Mouse (Mus musculus): ENCODE measurements around the gene Tfr2. TPM values are rescaled to one million over a fixed set of nuclear protein-coding genes. Genes with fewer than 3 reads are reported as not detected.
A peak's percentile ranks its signal among the peaks of the same experiment; 100 is the strongest.

The Tfr2 gene
- 10 to 100 TPM; 10.9 to 15.5 TPM for total RNA-seq (2021)
- long read RNA-seq, experiment 1, partial matches to known transcripts = 13 of 17 reads
- long read RNA-seq, experiment 1, other reads (novel, unspliced or antisense) = 4 of 17 reads
- long read RNA-seq, experiment 2, partial matches to known transcripts = 10 of 16 reads
- long read RNA-seq, experiment 2, other reads (novel, unspliced or antisense) = 6 of 16 reads

DNA sequence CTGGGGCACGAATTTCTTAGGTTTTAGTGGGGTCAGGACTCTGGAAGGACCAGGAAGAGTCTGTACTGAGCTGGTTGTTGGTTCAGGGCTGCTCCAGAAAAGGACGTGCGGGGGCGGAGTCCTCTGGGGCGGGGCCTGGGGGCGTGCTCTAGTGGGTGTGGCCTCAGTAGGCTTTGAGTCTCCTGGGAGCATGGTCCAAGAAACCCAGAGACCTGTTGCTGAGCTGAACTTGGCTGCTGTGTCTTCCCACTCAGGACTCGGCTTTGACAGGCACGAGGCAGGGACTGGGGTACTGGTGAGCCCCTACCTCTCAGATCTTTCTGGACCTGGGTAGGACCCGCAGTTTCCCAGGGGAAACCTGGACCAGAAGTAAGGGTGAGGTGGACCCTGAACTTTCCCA lies at the start of gene Tfr2:
Gene Tfr2, plus strand, starts transcription at position 176 of the 400 bp plus-strand sequence.
- DNase-seq (ENCODE audit: low spot score in 2 of 2) = no peak

DNA sequence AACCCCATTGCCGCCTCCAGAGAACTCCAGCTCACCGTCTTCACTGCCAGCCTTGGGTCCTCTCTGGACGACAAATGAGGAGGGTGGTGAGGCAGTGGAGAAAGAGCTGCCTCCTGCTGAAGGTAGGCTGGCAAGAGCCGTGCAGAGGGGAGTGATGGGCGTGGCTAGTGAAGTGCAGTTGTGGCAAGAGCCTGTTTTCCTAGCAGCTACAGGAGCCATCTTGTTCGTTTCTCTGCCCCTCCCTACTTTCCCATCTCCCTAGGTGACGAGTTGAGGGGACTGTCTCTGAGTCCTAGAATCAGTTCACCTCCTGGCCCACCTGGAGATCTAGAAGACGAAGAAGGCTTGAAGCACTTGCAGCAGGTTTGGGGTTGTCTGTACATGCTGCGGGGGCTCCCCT lies 47.8 kb upstream of the Tfr2 start:
- DNase-seq (ENCODE audit: low spot score in 2 of 2) = no peak

DNA sequence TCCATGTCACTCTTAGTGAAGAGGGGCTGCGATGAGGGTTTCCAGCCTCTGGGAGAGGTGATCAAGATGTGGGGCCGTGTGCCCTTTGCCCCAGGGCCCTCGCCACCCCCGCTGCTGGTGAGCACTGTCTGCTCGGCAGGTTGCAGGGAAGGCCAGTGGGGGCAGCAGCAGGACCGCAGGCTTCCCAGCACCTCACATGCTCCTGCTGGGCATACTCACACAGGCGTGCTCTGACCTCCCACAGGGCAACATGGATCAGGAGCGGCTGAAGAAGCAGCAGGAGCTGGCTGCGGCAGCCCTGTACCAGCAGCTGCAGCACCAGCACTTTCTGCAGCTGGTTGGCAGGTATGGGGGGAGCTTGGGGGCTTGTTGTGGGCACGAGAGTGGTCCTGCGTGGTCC lies 46.9 kb upstream of the Tfr2 start:
- DNase-seq (ENCODE audit: low spot score in 2 of 2) = no peak

DNA sequence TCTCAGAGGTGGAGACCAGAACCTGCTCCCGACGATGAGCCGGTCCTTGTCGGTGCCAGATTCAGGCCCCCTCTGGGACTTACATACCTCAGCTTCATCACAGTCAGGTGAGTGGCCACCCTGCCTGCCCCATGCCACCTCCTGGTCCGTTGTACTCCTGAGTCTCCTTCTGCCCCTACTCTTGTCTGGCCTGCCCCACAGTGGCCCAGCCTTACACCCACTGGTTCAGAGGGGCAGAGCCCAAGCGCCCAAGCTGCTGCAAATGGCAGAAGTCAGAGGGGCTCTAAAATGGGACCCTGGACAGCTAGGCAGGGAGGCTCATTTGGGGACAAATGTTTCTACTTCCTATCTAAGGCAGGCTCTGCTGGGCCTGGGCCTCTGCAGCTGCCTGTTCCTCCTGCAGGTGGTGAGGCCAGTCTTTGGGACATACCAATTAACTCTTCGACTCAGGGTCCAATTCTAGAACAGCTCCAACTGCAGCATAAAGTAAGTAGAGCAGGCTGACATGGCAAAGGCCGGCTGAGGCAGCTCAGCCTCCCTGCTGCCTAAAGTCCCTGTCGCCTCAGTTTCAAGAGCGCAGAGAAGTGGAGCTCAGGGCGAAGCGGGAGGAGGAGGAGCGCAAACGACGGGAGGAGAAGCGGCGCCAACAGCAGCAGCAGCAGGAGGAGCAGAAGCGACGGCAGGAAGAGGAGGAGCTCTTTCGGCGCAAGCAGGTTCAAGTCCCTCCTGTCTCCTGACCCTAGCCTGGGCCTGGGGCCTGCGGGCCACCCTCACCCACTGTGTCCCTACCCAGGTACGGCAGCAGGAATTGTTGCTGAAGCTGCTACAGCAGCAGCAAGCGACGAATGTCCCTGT lies 46.0 kb upstream of the Tfr2 start:
- DNase-seq (ENCODE audit: low spot score in 2 of 2) = no peak

DNA sequence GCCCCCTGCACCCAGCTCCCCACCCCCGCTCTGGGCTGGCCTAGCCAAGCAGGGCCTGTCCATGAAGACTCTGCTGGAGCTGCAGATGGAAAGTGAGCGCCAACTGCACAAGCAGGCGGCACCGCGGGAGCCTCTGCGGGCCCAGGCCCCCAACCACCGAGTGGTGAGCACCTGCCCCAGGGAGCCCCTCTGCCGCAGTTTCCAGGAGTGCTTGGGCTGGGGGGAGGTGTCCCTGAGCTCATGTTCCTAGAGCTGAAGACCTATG lies 45.5 kb upstream of the Tfr2 start:
- no peak for DNase-seq (ENCODE audit: low spot score in 2 of 2)

DNA sequence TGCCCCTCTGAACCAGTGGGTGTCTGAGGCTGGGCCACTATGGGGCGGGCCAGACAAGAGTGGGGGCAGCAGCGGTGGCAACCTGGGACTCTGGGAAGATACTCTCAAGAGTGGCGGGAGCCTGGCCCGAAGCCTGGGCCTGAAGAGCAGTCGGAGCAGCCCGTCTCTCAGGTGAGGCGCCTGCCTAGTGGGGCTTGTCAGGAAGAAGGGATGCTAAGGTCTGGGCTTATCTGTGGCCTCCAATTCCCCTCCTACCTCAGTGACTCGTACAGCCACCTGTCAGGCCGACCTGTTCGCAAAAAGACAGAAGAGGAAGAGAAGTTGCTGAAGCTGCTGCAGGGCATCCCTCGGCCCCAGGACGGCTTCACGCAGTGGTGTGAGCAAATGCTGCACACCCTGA lies 45.0 kb upstream of the Tfr2 start:
- DNase-seq (ENCODE audit: low spot score in 2 of 2) = no peak

DNA sequence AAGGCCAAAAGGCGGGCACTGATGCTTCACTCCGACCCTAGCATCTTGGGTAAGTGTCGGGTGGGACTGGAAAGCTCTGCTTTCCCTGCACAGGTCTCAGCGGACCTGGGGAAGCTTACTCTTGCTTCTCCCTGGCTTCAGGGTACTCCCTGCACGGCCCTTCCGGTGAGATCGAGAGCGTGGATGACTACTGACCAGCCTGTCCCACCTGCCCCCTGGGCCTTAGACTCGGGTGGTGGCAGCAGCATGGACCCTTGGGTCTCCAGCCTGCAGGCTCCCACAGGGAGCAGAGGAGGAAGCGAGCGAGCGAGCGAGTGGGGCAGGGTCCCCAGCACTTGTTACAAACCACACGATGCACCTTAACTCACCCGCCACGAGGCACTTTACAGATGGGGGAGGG lies 44.1 kb upstream of the Tfr2 start:
- no peak for DNase-seq (ENCODE audit: low spot score in 2 of 2)

DNA sequence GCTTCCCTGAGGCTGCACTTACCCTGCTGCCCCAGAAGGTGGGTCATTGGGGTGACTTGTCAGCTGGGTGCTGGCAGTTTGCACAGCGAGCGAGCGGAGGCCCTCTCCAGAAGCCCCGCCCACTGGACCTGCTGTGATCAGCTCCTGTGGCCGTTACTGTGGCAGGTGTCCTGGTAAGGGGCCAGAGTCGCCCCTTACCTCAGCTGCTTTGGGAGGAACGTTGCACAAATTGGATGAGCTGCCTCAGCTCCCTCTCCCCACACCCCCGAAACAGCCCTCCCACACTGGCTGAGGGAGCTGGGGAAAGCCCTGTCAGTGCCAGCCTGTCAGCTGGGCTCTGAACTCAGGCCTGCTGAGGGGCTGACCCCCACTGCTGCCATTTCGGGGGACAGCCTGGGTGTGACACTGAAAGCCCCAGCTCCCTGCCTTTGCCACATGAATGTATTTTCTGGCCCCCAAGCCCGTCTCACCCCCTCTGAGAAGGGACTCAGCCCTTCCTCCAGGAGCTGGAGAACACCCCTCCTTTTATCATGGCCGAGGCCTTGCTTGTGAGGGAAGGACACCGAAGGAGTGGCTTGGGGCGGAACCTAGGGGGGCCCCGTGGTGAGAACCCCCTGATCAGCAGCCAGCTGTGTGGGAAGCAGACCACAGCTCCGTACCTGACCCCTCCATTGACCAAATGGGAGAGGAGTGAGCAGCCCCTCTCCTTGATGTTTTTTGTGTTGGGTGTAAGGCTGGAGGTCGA lies 43.3 kb upstream of the Tfr2 start:
- peak; percentile 43 to 52 for DNase-seq (ENCODE audit: low spot score in 2 of 2)

DNA sequence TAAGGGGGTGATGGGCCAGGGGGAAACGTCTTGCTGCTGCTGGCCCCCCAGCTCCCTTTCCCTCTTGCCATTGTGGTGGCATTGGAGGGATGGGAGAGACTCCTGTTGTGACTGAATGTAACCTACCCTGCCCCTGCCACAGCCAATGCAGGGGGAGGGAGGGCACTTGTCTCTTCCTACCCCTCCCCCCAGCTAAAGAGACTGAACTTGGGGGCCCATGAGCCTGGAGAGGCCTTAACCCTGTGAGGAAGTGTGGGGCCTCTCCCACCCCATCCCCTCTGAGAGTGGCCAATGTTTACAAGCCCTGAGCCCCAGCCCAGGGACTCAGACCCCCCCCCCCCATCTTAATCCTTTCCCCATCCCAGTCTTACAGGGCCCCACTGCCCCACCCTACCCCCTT lies 42.2 kb upstream of the Tfr2 start:
- DNase-seq (ENCODE audit: low spot score in 2 of 2) = no peak

DNA sequence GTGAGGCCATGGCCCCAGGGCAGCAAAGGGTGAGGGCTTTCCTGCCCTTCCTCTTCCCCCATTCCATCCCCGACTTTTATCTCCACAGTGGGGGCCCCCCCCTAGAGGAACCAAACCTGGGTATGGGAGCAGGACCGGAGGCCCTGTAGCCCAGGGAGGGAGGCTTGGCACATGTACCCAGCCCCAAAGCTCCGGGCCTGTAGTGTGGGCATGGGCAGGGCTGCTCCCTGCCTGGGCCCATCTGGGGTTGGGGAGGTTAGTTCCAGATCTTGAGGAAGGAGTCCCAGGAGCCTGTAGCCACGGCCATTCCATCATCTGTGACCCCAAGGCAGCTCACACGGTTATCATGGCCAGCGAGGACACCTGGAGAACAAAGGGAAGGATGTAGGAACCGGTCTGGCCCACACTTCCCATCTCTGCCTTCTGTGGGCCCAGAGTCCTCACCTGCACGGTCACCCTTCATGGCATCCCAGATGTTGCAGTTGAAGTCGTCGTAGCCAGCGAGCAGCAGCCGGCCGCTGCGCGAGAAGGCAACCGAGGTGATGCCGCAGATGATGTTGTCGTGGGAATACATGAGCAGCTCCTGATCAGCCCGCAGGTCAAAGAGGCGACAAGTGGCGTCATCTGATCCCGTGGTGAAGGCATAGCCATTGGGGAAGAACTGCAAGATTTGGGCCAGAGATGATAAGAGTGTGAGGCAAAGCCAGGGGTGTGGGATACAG lies 41.2 kb upstream of the Tfr2 start:
- no peak for DNase-seq (ENCODE audit: low spot score in 2 of 2)

DNA sequence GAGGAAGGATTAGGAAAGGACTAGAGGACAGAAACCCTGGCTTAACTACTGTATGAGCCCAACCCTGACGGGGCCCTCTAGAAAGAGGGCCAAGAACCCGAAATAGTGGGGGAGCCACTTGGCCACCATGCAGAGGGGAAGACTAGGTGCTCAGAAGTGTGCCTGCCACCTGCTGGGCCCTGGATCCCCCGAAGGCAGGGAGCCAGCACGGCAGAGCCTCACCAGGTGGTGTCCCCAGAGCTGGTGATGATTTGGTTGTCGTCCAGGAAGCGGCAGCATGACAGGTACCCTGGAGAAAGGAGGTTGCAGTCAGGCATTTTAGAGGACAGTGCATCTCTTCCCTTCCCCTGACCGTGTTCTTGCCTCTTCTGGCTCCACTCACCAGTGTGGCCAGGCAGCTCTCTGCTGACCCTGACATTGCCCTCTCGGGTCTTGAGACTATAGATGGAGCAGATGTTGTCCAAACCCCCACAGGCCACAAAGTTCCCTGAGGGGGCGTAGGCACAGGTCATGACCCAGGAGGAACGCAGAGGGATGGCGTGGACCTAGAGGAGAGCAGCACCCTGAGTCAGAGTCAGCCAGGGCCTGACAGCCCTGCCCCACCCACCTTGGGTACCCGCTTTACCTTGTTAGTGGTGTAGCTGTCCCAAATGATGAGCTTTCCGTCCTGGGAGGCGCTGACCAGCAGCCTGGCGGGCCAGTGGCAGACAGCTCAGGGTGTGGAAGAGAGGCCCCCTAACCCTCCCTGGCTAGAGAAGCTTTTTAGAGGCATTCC lies 40.2 kb upstream of the Tfr2 start:
- no peak for DNase-seq (ENCODE audit: low spot score in 2 of 2)

DNA sequence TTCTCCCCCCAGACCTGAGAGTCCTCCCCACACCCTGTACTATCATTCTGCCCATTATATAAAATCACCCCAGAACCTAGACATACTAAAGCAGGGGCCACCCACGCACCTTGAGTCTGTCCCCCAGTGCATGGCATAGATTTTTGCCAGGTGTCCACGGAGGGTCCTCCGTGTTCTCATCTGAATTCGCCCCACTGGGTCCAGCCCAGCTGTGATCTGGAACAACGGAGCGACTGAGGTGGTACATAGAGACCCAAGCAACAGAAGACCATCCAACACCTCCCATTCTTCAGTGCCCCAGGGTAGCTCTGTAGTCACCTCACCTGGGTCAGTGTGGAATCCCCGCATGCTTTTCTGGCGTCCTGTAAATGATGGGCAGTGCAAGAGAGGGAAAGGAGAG lies 39.6 kb upstream of the Tfr2 start:
- DNase-seq (ENCODE audit: low spot score in 2 of 2) = no peak

DNA sequence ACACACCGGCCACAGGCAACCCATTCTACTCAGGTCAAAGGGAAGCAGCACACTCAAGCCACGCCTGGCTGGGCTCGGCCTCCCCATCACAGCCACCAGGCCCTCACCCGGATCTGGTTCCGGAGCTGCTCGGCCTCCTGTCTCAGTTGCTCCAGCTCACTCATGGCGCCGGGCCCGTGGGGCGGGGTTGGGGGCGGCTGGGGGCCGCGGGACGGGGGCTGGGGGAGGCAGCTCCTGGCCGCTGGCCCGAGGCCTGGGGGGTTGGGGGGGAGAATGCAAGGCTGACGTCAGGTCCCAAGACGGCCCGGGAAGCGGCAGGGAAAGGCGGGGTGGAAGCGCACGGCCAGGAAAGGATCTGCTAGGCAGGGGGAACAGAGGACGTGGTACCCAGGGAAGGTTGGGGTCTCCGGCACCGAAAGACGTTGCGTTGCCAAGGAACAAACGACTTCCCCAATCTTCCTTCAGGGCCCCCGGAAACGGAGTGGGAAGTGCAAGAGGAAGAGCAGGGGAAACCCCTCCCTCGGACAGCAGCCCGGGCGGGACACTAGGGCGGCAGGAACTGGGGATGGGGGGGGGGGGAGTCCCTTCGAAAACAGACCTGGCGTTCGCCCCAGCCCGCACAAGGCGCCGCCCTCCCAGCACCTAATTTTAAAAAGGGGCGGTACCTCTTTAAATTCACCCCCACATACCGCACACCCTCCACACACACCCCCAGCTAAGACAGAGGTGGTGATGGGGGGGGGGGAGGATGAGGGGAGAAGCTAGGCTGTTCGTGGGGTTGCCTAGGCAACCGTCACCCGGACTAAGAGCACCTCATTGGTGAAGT lies 38.8 kb upstream of the Tfr2 start:
- peak; percentile 56 to 83 for DNase-seq (ENCODE audit: low spot score in 2 of 2)

DNA sequence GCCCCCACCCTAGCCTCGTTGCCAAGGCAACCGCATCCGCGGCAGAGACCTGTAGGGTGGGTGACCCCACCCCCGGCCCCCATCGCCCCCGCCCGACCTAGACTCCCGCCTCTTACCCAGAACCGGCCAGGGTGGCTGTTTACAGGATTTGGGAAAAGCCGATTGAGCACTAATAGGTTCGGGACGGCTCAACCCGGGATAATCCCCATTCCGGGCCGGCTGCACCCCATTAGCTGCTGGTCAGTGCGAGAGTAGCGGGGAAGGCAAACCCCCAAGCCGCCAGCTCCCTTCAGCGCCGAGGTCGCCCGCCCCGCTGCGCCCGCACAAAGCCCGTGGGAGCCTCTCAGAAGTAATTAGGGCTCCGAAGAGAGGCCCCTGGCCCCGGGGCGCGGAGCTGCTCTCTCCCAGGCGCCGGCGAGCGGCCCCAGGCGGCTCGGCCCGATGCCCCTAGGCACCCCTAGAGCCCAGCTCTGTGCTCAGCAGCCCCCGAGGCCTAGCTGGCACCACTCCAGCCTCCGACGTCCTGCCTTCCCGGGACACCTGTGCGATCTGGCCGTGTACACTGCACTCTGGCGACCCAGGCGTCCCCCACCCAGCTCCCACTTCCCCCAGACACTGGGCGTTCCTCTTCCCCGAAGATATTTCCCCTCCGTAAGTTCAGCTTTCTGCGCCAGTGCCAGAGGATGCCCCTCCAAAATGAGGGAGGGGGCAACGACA lies 38.1 kb upstream of the Tfr2 start:
- peak; percentile 55 to 73 for DNase-seq (ENCODE audit: low spot score in 2 of 2)

DNA sequence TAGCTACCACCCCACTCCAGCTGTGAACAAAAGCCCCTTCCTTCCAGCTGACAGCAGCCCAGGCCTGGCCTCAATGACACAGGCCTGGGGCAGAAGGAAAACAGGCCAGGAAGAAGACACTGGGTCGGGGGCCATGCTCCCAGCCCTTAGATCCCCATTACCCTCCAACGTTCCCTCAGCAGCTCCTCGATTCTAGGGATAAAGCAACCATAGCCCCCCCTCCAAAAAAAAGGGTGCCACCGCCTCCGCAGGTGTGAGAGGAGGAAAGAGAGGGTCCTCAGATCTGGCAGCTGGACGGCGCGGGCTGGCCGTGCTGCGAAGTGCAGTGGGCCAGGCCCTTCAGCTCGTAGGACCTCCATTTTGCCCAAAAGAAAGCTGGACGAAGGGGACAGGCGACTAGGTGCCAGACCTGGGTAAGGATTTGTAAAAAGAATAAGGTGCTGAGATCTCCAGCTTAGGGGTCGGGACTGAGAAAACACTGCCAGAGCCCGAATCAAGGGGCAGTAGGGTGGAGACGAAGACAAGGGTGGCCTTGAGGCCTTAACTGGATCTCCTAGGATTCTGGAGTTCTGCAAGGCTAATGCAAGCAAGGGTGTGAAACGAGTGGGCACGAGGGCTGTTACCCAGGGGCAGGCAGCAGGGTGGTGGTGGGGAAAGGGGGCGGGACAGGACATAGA lies 37.4 kb upstream of the Tfr2 start:
- peak; percentile 41 to 62 for DNase-seq (ENCODE audit: low spot score in 2 of 2)

DNA sequence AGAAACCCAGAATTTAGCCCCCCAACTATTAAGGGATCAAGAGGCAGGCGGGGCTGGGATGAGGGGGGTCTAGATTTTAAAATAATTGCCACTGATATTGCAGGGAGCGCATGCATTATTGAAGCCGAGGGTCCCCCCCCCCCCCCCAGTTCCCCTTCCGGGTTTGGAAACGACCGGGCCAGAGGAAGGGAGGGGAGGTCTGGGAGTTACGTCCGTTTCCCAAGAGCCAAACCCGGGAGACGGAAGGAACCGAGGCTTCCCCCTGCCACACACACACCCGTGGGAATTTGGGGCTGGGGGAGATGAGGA lies 36.9 kb upstream of the Tfr2 start:
- no peak for DNase-seq (ENCODE audit: low spot score in 2 of 2)

DNA sequence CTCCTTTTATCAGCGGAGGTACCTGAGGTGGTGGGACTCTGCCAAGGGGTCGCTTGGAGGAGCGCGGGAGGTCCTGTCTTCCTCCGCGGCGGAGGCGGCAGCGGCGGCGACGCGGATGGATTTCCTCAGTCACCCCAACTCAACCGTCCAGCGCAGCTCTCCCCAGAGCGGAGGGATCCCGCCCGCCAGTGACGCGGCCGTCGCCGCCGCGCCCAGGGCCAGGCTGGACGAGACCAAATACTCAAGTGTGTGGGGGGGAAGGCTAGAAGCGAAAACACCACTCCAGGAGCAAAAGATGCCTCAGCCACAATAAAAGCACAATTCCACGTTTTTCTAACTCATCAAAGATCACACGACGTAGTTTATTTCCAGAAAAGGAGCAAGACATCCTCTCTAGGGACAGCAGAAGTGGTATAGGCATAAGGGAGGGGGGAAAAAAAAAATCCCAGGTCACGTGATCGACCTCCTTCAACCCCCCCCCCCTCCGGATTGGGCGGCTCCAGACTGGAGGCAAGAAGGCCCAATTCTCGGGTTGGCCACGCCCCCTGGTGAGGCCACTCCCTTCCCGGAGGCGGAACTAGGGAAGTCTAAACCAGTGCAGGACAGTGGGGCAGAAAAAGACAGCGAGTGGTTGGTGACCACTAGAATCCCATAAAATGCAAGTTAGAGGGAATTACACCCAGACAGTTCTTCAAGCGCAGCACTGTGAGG lies 36.4 kb upstream of the Tfr2 start, which contains the start of the genes Epo and Gnb2:
Gene Epo, minus strand, starts transcription at position 126 of the 711 bp plus-strand sequence.
Gene Gnb2, minus strand, starts transcription at position 394 of the 711 bp plus-strand sequence.
- DNase-seq (ENCODE audit: low spot score in 2 of 2) = peak; percentile 98 to 99

DNA sequence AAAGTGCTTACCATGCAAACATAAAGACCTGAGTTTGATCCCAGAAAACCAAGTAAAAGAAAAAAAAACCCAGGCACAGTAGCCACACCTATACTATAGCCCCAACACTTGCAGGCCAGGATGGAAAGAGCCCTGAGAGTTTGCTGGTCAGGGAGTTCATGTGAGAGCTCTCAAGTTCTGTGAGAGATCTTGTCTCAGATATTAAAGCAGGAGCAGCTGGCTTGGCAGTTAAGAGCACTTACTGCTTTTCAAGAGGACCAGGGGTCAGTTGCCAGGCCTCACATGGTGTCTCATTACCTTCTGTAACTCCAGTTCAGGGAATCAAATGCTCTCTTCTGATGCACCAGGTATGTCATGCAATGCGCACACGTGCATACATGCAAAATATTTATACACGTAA lies 34.9 kb upstream of the Tfr2 start:
- DNase-seq (ENCODE audit: low spot score in 2 of 2) = no peak

Data from layer of hippocampus, postnatal 14 days (tissue).